Mouse (Mus musculus) lung, adult 2 months (tissue): ENCODE data around the gene Efcab2.
A peak's percentile ranks its signal among the peaks of the same experiment; 100 is the strongest.

Source experiments
- CTCF ChIP-seq: fragments of 200-500 bp; IDR thresholded peaks from 2 replicates; pipeline ENCODE4 v1.5.1; 2011; ENCODE audit warnings: mild to moderate bottlenecking, low read length, control low read depth; ENCODE audit not compliant: insufficient read depth
- POLR2A ChIP-seq: fragments of 200-500 bp; IDR thresholded peaks from 2 replicates; pipeline ENCODE4 v1.6.1; 2011; ENCODE audit warnings: low read depth, mild to moderate bottlenecking, control low read depth, low read length, borderline replicate concordance; ENCODE audit errors: extremely low read depth

- peak; percentile 58 for TF ChIP-seq CTCF
- TF ChIP-seq POLR2A: no peak
Observed at GRCm38 (mm10) chr1:178496841-178497240, 91.0 kb downstream of the Efcab2 start.
